Mouse (Mus musculus): ENCODE results near the gene Duox2.

- no peak for TF ChIP-seq FLI1 (IDR thresholded peaks at IDR 0.05; ENCODE audit: low read length)
- TF ChIP-seq GATA1 (IDR thresholded peaks at IDR 0.05; ENCODE audit: borderline replicate concordance, low read length): no peak
These were observed 4.5 kb upstream of the Duox2 start for GRCm38 (mm10) chr2:122302574-122303241.
